Mouse (Mus musculus) stomach, embryonic 15.5 days (tissue): Measurements from ENCODE around the gene Gnao1. TPM values are rescaled to one million over a fixed set of nuclear protein-coding genes. Genes with fewer than 3 reads are reported as not detected.

Experiments
- ATAC-seq: fragments of 200-750 bp; cut with Nextera tagmentation; 2 replicates; pipeline ENCODE4 v1.8.0; 2017; ENCODE audit warnings: low read depth, moderate number of reproducible peaks, moderate TSS enrichment; ENCODE audit not compliant: insufficient read depth, low FRiP score
- H3K27ac ChIP-seq: fragments of 300-500 bp; sonication (generic); 2 replicates; pipeline ENCODE4 v1.5.1; 2015; ENCODE audit warnings: mild to moderate bottlenecking, inconsistent platforms
- H3K27me3 ChIP-seq: fragments of 300-500 bp; sonication (generic); replicated peaks from 2 replicates; pipeline ENCODE4 v1.6.1; 2015; ENCODE audit warnings: inconsistent platforms
- H3K36me3 ChIP-seq: fragments of 300-500 bp; sonication (generic); 2 replicates; pipeline ENCODE4 v1.6.1; 2015; ENCODE audit warnings: inconsistent platforms
- H3K4me1 ChIP-seq: fragments of 300-500 bp; sonication (generic); 2 replicates; pipeline ENCODE4 v1.6.1; 2015; ENCODE audit warnings: inconsistent platforms
- H3K4me2 ChIP-seq: fragments of 300-500 bp; sonication (generic); 2 replicates; pipeline ENCODE4 v1.6.1; 2015; ENCODE audit warnings: mild to moderate bottlenecking, inconsistent platforms
- H3K4me3 ChIP-seq: fragments of 300-500 bp; sonication (generic); replicated peaks from 2 replicates; pipeline ENCODE4 v1.5.1; 2015; ENCODE audit warnings: inconsistent platforms
- H3K9ac ChIP-seq: fragments of 300-500 bp; sonication (generic); 2 replicates; pipeline ENCODE4 v1.6.1; 2015; ENCODE audit warnings: inconsistent platforms
- H3K9me3 ChIP-seq: fragments of 300-500 bp; sonication (generic); 2 replicates; pipeline ENCODE4 v1.6.1; 2016; ENCODE audit warnings: inconsistent platforms
- WGBS: fragments of 180-500 bp; shearing (Covaris S2); methylation state at CpG from one replicate; pipeline ENCODE4 v1.1.7; 2015; 5-methylcytosine and 5-hydroxymethylcytosine counted together
- polyA plus RNA-seq: library from polyadenylated mRNA; unstranded; fragments of >200 nt; fragmentation: Nextera tagmentation; extraction: Ambion mirVana; gene quantifications from 2 replicates; pipeline ENCODE4 v1.2.1, GENCODE M21; 2015

The Gnao1 gene
- polyA plus RNA-seq, 1 experiment from 2014 or later = 14.9 TPM

GRCm38 (mm10) chr8:93983827-93984226 lies 174.1 kb downstream of the Gnao1 start:
- H3K9ac ChIP-seq = no peak overlapping the region
- no peak for ATAC-seq
- 76% methylated on average over 3 of the region's 3 CpGs for WGBS
- H3K9me3 ChIP-seq = no peaks in the 10 kb centered on the region
- no peaks in the 10 kb centered on the region for H3K27me3 ChIP-seq
- no peaks in the 10 kb centered on the region for H3K4me1 ChIP-seq
- no peak overlapping the region for H3K4me2 ChIP-seq
- H3K4me3 ChIP-seq = no peak overlapping the region
- no peak overlapping the region for H3K27ac ChIP-seq
- H3K36me3 ChIP-seq = peaks cover 42% of the 10 kb centered on the region

- Histone ChIP-seq H3K4me2 (no peak overlapping the region), H3K9ac (no peak overlapping the region), H3K4me1 (no peaks in the 10 kb centered on the region), H3K4me3 (no peak overlapping the region), H3K27ac (no peak overlapping the region), H3K36me3 (peaks cover 43% of the 10 kb centered on the region), H3K9me3 (no peaks in the 10 kb centered on the region), H3K27me3 (no peaks in the 10 kb centered on the region)
- WGBS = 92% methylated on average over 3 of the region's 3 CpGs
- ATAC-seq = no peak
Observed at GRCm38 (mm10) chr8:93984731-93985130, 175.0 kb downstream of the Gnao1 start.

DNA sequence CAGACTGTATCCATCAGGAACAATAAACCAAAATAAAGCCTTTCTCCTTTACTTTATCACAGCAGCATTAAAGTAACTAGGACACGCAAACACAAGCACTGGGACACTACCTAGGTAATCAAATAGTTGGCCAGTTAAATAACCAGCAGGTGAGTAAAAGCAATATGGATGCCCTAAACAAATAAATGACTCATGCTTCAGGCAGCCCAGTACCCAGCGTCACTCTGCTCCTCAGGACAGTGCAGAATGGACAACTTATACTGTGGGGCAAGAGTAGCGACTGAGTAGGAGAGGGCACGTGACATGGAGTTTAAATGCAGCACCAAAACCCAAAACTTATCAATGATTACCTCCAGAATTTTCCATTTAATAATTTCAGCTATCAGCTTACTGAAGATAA lies 180.0 kb downstream of the Gnao1 start:
- WGBS = 87% methylated on average over 4 of the region's 4 CpGs
- H3K27me3 ChIP-seq = no peaks in the 10 kb centered on the region
- no peak overlapping the region for H3K9ac ChIP-seq
- ATAC-seq = no peak
- no peak overlapping the region for H3K4me2 ChIP-seq
- H3K36me3 ChIP-seq = peaks cover 27% of the 10 kb centered on the region
- no peak overlapping the region for H3K27ac ChIP-seq
- H3K9me3 ChIP-seq = 0 out of 2 replicates have a peak, but pooled peaks cover 3% of the 10 kb centered on the region
- no peaks in the 10 kb centered on the region for H3K4me1 ChIP-seq
- no peak overlapping the region for H3K4me3 ChIP-seq

DNA sequence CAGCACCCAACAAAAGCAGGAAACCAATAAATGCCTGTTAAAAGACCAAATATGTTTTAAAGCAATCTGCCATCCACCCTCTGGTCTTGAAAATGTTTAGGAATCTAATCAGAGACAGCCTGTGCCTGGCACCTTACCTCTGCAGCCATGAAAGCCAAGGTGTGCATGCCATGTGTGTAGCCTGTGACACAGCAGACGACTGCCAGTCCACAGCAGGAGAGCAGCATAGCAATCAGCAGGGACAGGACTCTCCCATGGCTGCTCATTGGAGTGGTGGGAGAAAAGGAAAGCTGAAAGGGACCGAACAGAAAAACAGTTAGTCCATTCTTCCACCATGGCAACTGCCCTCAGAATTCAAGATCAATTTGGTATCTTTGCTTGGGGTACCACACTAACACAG lies 189.2 kb downstream of the Gnao1 start:
- H3K4me1 ChIP-seq = no peaks in the 10 kb centered on the region
- 94% methylated on average over 2 of the region's 2 CpGs for WGBS
- no peaks in the 10 kb centered on the region for H3K9me3 ChIP-seq
- no peak for ATAC-seq
- no peak overlapping the region for H3K4me2 ChIP-seq
- H3K36me3 ChIP-seq = peaks cover 37% of the 10 kb centered on the region; the same call in 1 of the 2 replicates
- no peak overlapping the region for H3K27ac ChIP-seq
- no peaks in the 10 kb centered on the region for H3K27me3 ChIP-seq
- H3K9ac ChIP-seq = no peak overlapping the region
- no peak overlapping the region for H3K4me3 ChIP-seq

- Histone ChIP-seq H3K27ac (no peak overlapping the region), H3K9ac (no peak overlapping the region), H3K36me3 (peaks cover 17% of the 10 kb centered on the region; the same call in 1 of the 2 replicates), H3K4me1 (peaks cover 5% of the 10 kb centered on the region), H3K4me2 (no peak overlapping the region), H3K9me3 (no peaks in the 10 kb centered on the region), H3K27me3 (no peaks in the 10 kb centered on the region), H3K4me3 (no peak overlapping the region)
- WGBS = 84% methylated on average over 9 of the region's 9 CpGs
- ATAC-seq = no peak
Observed at GRCm38 (mm10) chr8:94004139-94004538, 194.4 kb downstream of the Gnao1 start.

- Histone ChIP-seq H3K27me3 (no peaks in the 10 kb centered on the region), H3K27ac (0 out of 2 replicates have a peak overlapping the region, but pooled peaks have one; percentile 40), H3K4me1 (peaks cover 24% of the 10 kb centered on the region), H3K36me3 (no peaks in the 10 kb centered on the region), H3K4me3 (no peak overlapping the region), H3K9me3 (no peaks in the 10 kb centered on the region), H3K9ac (no peak overlapping the region), H3K4me2 (peak overlapping the region; percentile 90; the same call in 1 of the 2 replicates)
- 44% methylated on average over 15 of the region's 15 CpGs for WGBS
- ATAC-seq = no peak
Observed at GRCm38 (mm10) chr8:94009243-94009845, 199.6 kb downstream of the Gnao1 start.

DNA sequence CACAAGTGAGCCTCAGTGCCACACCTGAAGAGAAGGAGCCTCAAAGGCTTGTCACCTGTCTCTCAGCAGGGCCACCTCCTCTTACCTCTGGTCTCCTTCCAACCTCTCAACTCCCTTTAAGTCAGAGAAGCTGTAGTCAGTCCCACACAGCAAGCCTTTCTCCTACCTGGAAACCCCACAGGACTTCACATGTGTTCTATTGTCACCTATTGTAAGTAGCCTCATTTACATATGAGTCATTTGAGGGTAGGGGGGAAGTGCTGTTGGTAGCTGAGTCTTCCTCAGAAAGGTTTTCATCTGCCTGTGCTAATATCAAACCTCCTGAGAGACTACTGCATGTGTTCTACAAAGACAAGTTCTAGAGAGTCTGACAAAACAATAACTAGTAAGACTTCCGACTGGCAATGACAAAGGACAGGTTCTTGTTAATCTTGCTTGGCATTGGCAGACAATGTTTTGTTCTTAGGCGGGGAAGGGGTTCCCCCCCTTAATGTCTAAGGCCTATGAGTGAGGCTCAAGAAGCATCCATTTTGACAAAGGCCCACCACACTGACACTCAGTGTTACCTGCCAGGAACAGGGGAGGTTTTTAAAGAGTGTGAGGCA lies 200.4 kb downstream of the Gnao1 start:
- 38% methylated on average over 2 of the region's 2 CpGs for WGBS
- peak overlapping the region; percentile 90; the same call in 1 of the 2 replicates for H3K4me2 ChIP-seq

DNA sequence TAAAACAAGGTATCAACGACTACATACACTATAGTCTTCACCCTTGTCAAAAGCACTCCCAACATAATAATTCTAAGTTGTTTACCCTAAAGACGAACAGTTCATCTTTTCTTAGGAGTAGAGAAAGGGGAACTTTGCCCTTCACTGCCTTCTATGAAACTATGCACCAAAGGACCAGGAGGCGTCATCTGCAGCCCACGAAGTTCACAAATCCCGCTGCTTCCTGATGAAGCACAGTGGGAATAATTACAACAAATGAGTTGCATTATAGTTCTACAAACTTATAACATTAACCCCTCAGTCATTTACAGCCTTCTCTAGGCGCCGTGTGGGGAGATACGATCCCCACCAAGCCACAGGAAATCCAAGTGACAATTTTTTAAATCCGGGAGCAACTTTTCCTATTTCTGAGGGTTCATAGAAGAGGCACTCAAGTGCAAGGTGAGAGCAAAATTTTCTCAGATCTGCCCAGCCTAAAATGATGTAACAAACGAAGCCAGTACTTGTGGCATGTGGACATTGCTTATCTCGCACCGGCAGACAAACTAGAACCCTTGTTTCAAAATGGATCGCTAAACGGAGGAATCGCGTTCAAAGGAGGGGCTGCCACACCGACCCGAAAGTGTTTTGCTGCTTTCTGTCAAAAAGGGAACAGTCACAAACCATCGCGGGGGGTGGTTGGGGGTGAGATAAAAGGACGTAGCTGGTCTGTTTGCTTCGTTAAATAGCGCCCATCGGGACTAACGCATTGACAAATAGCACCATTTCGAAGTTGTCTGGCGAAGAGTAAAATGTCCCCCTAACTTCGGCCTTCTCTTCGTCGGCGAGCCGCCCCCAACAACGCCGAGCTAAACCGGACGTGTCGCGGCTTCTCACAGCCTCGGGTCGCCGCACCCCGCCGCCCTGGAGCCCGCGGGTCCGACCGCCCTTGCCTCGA lies 201.6 kb downstream of the Gnao1 start:
- Histone ChIP-seq H3K9ac (peak overlapping the region; percentile 93), H3K27me3 (no peaks in the 10 kb centered on the region), H3K4me2 (peak overlapping the region; percentile 90), H3K36me3 (no peaks in the 10 kb centered on the region), H3K4me3 (peak overlapping the region; percentile 99), H3K9me3 (no peaks in the 10 kb centered on the region), H3K4me1 (peaks cover 24% of the 10 kb centered on the region), H3K27ac (peak overlapping the region; percentile 95)
- 4% methylated on average over 48 of the region's 48 CpGs for WGBS
- no peak for ATAC-seq

More for the DNA sequence above, 200.4 kb downstream of the Gnao1 start:
- 0 out of 2 replicates have a peak overlapping the region, but pooled peaks have one; percentile 40 for H3K27ac ChIP-seq
- ATAC-seq = no peak
- peaks cover 24% of the 10 kb centered on the region for H3K4me1 ChIP-seq
- no peaks in the 10 kb centered on the region for H3K36me3 ChIP-seq
- H3K27me3 ChIP-seq = no peaks in the 10 kb centered on the region
- no peaks in the 10 kb centered on the region for H3K9me3 ChIP-seq
- H3K4me3 ChIP-seq = no peak overlapping the region
- H3K9ac ChIP-seq = no peak overlapping the region

DNA sequence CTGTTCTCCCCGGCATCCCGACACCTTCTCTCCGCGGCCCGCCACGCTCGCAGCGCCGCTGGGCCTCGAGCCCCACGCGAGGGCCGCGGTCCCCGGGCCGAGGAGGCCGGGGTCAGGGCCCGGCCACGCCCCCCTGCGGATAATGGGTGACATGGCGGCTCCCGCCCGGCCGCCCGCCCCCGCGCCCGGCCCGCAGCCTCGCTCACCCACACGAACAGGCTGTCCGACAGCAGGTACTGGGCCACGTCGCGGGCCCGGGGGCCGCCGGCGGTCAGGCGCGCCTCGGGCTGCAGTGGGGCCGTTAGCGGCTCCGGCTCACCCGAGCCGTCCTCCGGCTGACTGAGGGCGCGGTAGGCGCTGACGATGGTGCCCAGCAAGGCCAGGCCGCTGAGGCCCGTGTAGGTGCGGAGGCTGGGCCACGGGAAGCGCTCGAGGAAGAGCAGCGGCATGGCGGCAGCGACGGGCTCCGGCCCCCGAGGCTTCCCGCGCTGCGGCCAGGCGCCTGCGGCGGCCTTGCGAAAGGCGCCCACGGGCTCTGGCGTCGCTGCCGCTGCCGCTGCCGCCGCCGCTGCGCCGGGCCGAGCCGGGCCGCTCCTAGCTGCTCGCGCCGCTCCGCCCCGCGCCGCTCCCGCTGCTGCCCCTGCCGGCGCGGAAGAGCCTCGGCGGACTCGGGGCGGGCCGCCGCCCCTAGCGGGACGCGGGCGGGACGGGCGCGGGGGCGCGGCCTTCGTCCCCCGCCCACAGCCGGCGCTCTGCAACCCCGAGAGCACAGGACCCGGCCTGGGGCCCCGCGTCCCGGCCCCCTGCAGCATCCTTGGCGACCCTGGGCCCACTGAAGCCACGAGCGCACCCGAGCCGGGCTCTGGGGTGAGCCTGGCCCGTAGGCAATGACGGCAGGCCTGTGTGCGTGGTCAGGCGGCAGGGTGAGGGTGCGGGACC lies 202.5 kb downstream of the Gnao1 start, which contains the start of gene Amfr:
Gene Amfr, minus strand, starts transcription at position 830 of the 939 bp plus-strand sequence.
- H3K9ac ChIP-seq = peak within 1 kb of the TSS; percentile 93
- H3K4me2 ChIP-seq = peak within 1 kb of the TSS; percentile 90
- WGBS = under 1% methylated on average over 96 of the region's 130 CpGs
- ATAC-seq = peak; percentile 93
- no peaks in the 10 kb centered on the region for H3K36me3 ChIP-seq
- H3K9me3 ChIP-seq = no peaks in the 10 kb centered on the region
- H3K27me3 ChIP-seq = no peaks in the 10 kb centered on the region
- H3K4me1 ChIP-seq = peaks cover 24% of the 10 kb centered on the region
- peak within 1 kb of the TSS; percentile 95 for H3K27ac ChIP-seq
- H3K4me3 ChIP-seq = peak within 1 kb of the TSS; percentile 99

DNA sequence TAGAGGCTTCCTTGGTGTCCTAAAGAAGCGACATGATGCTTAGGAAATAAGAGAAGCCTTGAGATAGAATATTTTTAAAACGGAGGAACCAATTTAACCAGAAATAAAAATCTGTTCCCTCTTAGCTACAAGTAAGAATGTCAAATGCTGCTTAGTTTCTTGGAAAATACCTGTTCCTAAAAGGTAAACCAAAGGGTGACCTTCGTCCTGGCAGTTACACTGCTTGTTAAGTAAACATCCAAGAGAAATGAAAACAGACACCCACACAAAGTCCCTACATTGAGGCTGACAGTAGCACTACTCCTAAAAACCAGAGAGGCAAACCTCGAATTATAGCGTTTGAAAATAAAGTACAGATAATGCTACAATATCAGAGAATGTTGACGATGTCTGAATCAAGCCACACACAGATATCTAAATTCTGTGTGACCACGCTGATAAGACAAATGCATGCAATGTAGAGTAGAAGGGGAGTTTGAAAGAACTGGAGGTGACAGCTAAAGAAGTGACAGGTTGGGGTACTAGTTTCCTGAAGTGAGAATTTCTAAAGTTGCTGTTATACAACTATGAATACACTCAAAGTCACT lies 203.4 kb downstream of the Gnao1 start:
- 32% methylated on average over 7 of the region's 7 CpGs for WGBS
- H3K4me2 ChIP-seq = peak overlapping the region; percentile 90

More for the DNA sequence above, 203.4 kb downstream of the Gnao1 start:
- peak overlapping the region; percentile 95 for H3K27ac ChIP-seq
- H3K9ac ChIP-seq = peak overlapping the region; percentile 59; the same call in 1 of the 2 replicates
- H3K9me3 ChIP-seq = no peaks in the 10 kb centered on the region
- H3K4me1 ChIP-seq = peaks cover 24% of the 10 kb centered on the region
- no peaks in the 10 kb centered on the region for H3K36me3 ChIP-seq
- H3K4me3 ChIP-seq = peak overlapping the region; percentile 99
- no peaks in the 10 kb centered on the region for H3K27me3 ChIP-seq
- ATAC-seq = no peak
